Mouse (Mus musculus): ENCODE results near the gene Lclat1. TPM values are rescaled to one million over a fixed set of nuclear protein-coding genes. Genes with fewer than 3 reads are reported as not detected.

Gene Lclat1
- polyA plus RNA-seq, 1 experiment from 2014 or later, result 23.8 TPM

GRCm38 (mm10) chr17:73082506-73083196 is 25.1 kb upstream of the Lclat1 start:
- no peak overlapping the region for H3K4me2 ChIP-seq (ENCODE audit: low read depth, low read length)
- WGBS, result 80% methylated on average over 4 of the region's 4 CpGs
- no peak overlapping the region for H3K9ac ChIP-seq (replicated peaks; ENCODE audit: low read depth, low read length)
- H3K27me3 ChIP-seq (ENCODE audit: control insufficient read depth, insufficient read depth, low read length), result no peaks in the 10 kb centered on the region
- H3K4me3 ChIP-seq (ENCODE audit: low read depth, low read length), result no peak overlapping the region
- no peak overlapping the region for H3K27ac ChIP-seq (ENCODE audit: low read depth, low read length)
- no peak for ATAC-seq (ENCODE audit: low read depth)
- H3K9me3 ChIP-seq (ENCODE audit: control insufficient read depth, low read length), result no peaks in the 10 kb centered on the region
- no peaks in the 10 kb centered on the region for H3K36me3 ChIP-seq (ENCODE audit: control insufficient read depth, insufficient read depth, low read length)
- H3K4me1 ChIP-seq (ENCODE audit: control insufficient read depth, insufficient read depth, low read length), result no peaks in the 10 kb centered on the region

DNA sequence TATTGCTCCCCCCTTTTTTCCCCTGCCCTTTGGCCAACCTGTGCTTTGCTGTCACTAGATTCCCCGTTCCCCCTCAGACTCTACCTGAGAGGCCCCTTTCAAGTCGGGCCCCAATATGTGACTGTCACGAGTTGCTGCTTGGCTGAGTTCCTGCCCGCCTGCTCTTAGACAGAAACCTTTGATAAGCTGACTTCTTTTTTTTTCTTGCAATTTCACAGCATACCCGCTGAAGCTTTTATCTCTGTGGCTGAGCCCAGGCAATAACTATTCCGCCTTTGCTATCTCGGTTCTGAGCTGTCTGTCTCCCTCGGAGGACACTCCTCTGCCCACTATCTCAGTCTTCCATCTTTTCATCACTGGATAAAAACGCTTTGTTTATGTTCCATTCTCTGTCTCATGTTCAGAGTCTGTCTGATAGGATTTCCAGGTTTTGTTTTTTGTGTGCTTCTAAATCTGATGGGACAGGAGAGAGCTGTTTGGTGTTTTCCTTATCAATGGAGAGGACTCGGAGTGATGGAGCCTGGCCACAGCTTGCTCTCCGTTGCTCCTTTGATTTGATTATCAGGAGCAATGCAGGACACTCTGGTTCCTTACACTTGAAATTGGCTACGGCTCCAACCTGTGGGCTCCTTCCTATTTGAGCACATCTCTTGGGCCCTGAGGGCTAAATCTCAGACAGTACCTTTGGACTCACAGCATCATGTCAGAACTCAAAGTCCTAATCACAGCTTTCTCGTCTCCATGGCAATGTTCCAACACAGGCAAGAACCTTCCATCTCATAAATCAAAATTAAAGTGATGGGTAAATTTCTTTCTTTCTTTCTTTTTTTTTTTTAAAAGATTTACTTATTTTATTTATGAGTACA is 20.5 kb upstream of the Lclat1 start:
- no peak for ATAC-seq (ENCODE audit: low read depth)
- Histone ChIP-seq H3K36me3 (ENCODE audit: control insufficient read depth, insufficient read depth, low read length) (no peaks in the 10 kb centered on the region), H3K9me3 (ENCODE audit: control insufficient read depth, low read length) (no peaks in the 10 kb centered on the region), H3K9ac (replicated peaks; ENCODE audit: low read depth, low read length) (no peak overlapping the region), H3K4me3 (ENCODE audit: low read depth, low read length) (no peak overlapping the region), H3K4me2 (ENCODE audit: low read depth, low read length) (no peak overlapping the region), H3K27me3 (ENCODE audit: control insufficient read depth, insufficient read depth, low read length) (no peaks in the 10 kb centered on the region), H3K27ac (ENCODE audit: low read depth, low read length) (no peak overlapping the region), H3K4me1 (ENCODE audit: control insufficient read depth, insufficient read depth, low read length) (no peaks in the 10 kb centered on the region)
- WGBS, result 72% methylated on average over 13 of the region's 13 CpGs

GRCm38 (mm10) chr17:73091368-73091767 is 16.4 kb upstream of the Lclat1 start:
- H3K27me3 ChIP-seq (ENCODE audit: control insufficient read depth, insufficient read depth, low read length), result no peaks in the 10 kb centered on the region
- 89% methylated on average over 8 of the region's 8 CpGs for WGBS
- H3K4me2 ChIP-seq (ENCODE audit: low read depth, low read length), result no peak overlapping the region
- no peak overlapping the region for H3K9ac ChIP-seq (replicated peaks; ENCODE audit: low read depth, low read length)
- H3K27ac ChIP-seq (ENCODE audit: low read depth, low read length), result no peak overlapping the region
- H3K4me3 ChIP-seq (ENCODE audit: low read depth, low read length), result no peak overlapping the region
- no peaks in the 10 kb centered on the region for H3K4me1 ChIP-seq (ENCODE audit: control insufficient read depth, insufficient read depth, low read length)
- no peaks in the 10 kb centered on the region for H3K9me3 ChIP-seq (ENCODE audit: control insufficient read depth, low read length)
- no peaks in the 10 kb centered on the region for H3K36me3 ChIP-seq (ENCODE audit: control insufficient read depth, insufficient read depth, low read length)
- ATAC-seq (ENCODE audit: low read depth), result no peak

DNA sequence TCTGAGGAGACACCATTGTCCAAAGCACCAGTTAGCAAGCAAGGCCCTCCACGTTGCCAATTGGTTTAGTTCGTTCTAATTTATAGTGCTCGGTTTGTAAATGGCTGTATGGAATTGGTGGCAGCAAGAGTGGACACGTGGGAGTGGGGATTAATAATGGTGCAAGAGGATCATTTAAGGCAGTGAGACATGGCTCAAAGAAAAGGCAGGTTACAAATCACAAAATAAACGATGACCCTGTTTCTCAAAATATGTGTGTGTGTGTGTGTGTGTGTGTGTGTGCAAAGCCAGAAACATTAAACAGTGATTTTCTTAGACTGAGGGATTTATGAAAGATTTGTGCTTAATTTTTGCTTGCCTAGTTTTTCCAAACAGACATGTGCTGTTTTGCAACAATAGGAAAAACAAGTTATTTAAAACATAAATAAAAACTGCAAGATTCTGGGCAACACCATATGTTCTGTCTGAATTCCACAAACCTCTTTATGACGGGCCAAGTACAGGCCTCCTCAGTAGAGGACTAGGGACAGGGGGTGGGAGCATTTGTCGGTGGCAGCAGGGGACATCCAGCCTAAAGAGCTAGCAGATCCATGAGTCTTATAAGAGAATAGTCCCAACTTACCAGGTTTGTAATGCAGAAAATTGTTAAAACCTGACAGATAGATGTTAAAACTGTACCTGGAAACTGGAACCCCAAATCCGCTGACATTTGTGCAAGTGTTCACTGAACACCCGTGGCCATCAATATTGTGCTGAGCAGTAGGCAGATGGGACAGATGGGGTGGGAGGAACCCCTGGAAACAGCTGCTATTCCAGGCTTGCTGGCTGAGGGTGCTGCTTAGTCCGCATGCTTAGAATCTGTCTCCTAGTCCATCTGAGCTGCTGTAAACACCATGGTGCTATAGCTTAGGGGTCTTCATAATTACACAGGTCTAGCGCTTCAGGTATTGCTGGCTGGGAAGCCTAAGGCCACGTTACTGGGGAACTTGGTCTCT is 15.4 kb upstream of the Lclat1 start:
- H3K4me1 ChIP-seq (ENCODE audit: control insufficient read depth, insufficient read depth, low read length), result no peaks in the 10 kb centered on the region

GRCm38 (mm10) chr17:73095070-73095469 is 12.7 kb upstream of the Lclat1 start:
- H3K9ac ChIP-seq (replicated peaks; ENCODE audit: low read depth, low read length), result no peak overlapping the region
- no peaks in the 10 kb centered on the region for H3K4me1 ChIP-seq (ENCODE audit: control insufficient read depth, insufficient read depth, low read length)
- no peak overlapping the region for H3K27ac ChIP-seq (ENCODE audit: low read depth, low read length)
- no peak for ATAC-seq (ENCODE audit: low read depth)
- H3K9me3 ChIP-seq (ENCODE audit: control insufficient read depth, low read length), result no peaks in the 10 kb centered on the region
- H3K27me3 ChIP-seq (ENCODE audit: control insufficient read depth, insufficient read depth, low read length), result no peaks in the 10 kb centered on the region
- H3K4me2 ChIP-seq (ENCODE audit: low read depth, low read length), result no peak overlapping the region
- WGBS, result 84% methylated on average over 11 of the region's 11 CpGs
- H3K4me3 ChIP-seq (ENCODE audit: low read depth, low read length), result no peak overlapping the region
- no peaks in the 10 kb centered on the region for H3K36me3 ChIP-seq (ENCODE audit: control insufficient read depth, insufficient read depth, low read length)

More for the DNA sequence above, 15.4 kb upstream of the Lclat1 start:
- Histone ChIP-seq H3K9ac (replicated peaks; ENCODE audit: low read depth, low read length) (no peak overlapping the region), H3K27me3 (ENCODE audit: control insufficient read depth, insufficient read depth, low read length) (no peaks in the 10 kb centered on the region), H3K36me3 (ENCODE audit: control insufficient read depth, insufficient read depth, low read length) (no peaks in the 10 kb centered on the region), H3K4me2 (ENCODE audit: low read depth, low read length) (no peak overlapping the region), H3K9me3 (ENCODE audit: control insufficient read depth, low read length) (no peaks in the 10 kb centered on the region), H3K4me3 (ENCODE audit: low read depth, low read length) (no peak overlapping the region), H3K27ac (ENCODE audit: low read depth, low read length) (no peak overlapping the region)
- 73% methylated on average over 12 of the region's 12 CpGs for WGBS
- ATAC-seq (ENCODE audit: low read depth), result no peak

- H3K4me3 ChIP-seq (ENCODE audit: low read depth, low read length), result no peak overlapping the region
- no peak for ATAC-seq (ENCODE audit: low read depth)
- H3K36me3 ChIP-seq (ENCODE audit: control insufficient read depth, insufficient read depth, low read length), result no peaks in the 10 kb centered on the region
- H3K4me2 ChIP-seq (ENCODE audit: low read depth, low read length), result no peak overlapping the region
- WGBS, result 93% methylated on average over 8 of the region's 8 CpGs
- H3K27me3 ChIP-seq (ENCODE audit: control insufficient read depth, insufficient read depth, low read length), result no peaks in the 10 kb centered on the region
- H3K27ac ChIP-seq (ENCODE audit: low read depth, low read length), result no peak overlapping the region
- no peaks in the 10 kb centered on the region for H3K9me3 ChIP-seq (ENCODE audit: control insufficient read depth, low read length)
- no peaks in the 10 kb centered on the region for H3K4me1 ChIP-seq (ENCODE audit: control insufficient read depth, insufficient read depth, low read length)
- H3K9ac ChIP-seq (replicated peaks; ENCODE audit: low read depth, low read length), result no peak overlapping the region
Observed at GRCm38 (mm10) chr17:73095585-73095984, 12.2 kb upstream of the Lclat1 start.

- Histone ChIP-seq H3K27ac (ENCODE audit: low read depth, low read length) (no peak overlapping the region), H3K9ac (replicated peaks; ENCODE audit: low read depth, low read length) (no peak overlapping the region), H3K36me3 (ENCODE audit: control insufficient read depth, insufficient read depth, low read length) (no peaks in the 10 kb centered on the region), H3K4me2 (ENCODE audit: low read depth, low read length) (no peak overlapping the region), H3K4me3 (ENCODE audit: low read depth, low read length) (no peak overlapping the region), H3K4me1 (ENCODE audit: control insufficient read depth, insufficient read depth, low read length) (no peaks in the 10 kb centered on the region), H3K9me3 (ENCODE audit: control insufficient read depth, low read length) (no peaks in the 10 kb centered on the region), H3K27me3 (ENCODE audit: control insufficient read depth, insufficient read depth, low read length) (no peaks in the 10 kb centered on the region)
- ATAC-seq (ENCODE audit: low read depth), result no peak
- WGBS, result 32% methylated on average over 5 of the region's 5 CpGs
Observed at GRCm38 (mm10) chr17:73096484-73096883, 11.3 kb upstream of the Lclat1 start.

- no peaks in the 10 kb centered on the region for H3K4me1 ChIP-seq (ENCODE audit: control insufficient read depth, insufficient read depth, low read length)
- no peak overlapping the region for H3K4me3 ChIP-seq (ENCODE audit: low read depth, low read length)
- no peak for ATAC-seq (ENCODE audit: low read depth)
- no peak overlapping the region for H3K4me2 ChIP-seq (ENCODE audit: low read depth, low read length)
- H3K9me3 ChIP-seq (ENCODE audit: control insufficient read depth, low read length), result no peaks in the 10 kb centered on the region
- no peaks in the 10 kb centered on the region for H3K27me3 ChIP-seq (ENCODE audit: control insufficient read depth, insufficient read depth, low read length)
- 78% methylated on average over 1 of the region's 1 CpGs for WGBS
- no peak overlapping the region for H3K9ac ChIP-seq (replicated peaks; ENCODE audit: low read depth, low read length)
- no peak overlapping the region for H3K27ac ChIP-seq (ENCODE audit: low read depth, low read length)
- no peaks in the 10 kb centered on the region for H3K36me3 ChIP-seq (ENCODE audit: control insufficient read depth, insufficient read depth, low read length)
Observed at GRCm38 (mm10) chr17:73098636-73099035, 9.1 kb upstream of the Lclat1 start.

Measured in neural tube, embryonic 14.5 days (tissue).